Mouse (Mus musculus) forebrain, embryonic 14.5 days (tissue): ENCODE measurements around the gene Ext2. TPM values are rescaled to one million over a fixed set of nuclear protein-coding genes. Genes with fewer than 3 reads are reported as not detected.

Experiments
- ATAC-seq: fragments of 200-750 bp; cut with Nextera tagmentation; 2 replicates; pipeline ENCODE4 v1.8.0; 2017; ENCODE audit warnings: mild to moderate bottlenecking, moderate library complexity
- DNase-seq: peaks from one replicate; pipeline ENCODE4 v3.0.0-alpha.2; 2015; ENCODE audit warnings: low spot score
- H3K27ac ChIP-seq: fragments of 300-500 bp; sonication (generic); 2 replicates; pipeline ENCODE4 v1.5.1; 2014; ENCODE audit warnings: low read depth, mild to moderate bottlenecking, control low read depth, low read length, moderate library complexity
- H3K27me3 ChIP-seq: fragments of 300-500 bp; sonication (generic); replicated peaks from 2 replicates; pipeline ENCODE4 v1.6.1; 2014; ENCODE audit warnings: low read length, control low read depth, mixed read lengths; ENCODE audit not compliant: control insufficient read depth, insufficient read depth
- H3K36me3 ChIP-seq: fragments of 300-500 bp; sonication (generic); 2 replicates; pipeline ENCODE4 v1.6.1; 2014; ENCODE audit warnings: low read length, control low read depth; ENCODE audit not compliant: control insufficient read depth, insufficient read depth
- H3K4me1 ChIP-seq: fragments of 300-500 bp; sonication (generic); 2 replicates; pipeline ENCODE4 v1.6.1; 2014; ENCODE audit warnings: antibody characterized with exemption, low read length, control low read depth; ENCODE audit not compliant: control insufficient read depth, insufficient read depth
- H3K4me2 ChIP-seq: fragments of 300-500 bp; sonication (generic); 2 replicates; pipeline ENCODE4 v1.6.1; 2014; ENCODE audit warnings: mild to moderate bottlenecking, control low read depth, low read length
- H3K4me3 ChIP-seq: fragments of 300-500 bp; sonication (generic); 2 replicates; pipeline ENCODE4 v1.5.1; 2014; ENCODE audit warnings: low read depth, low read length, control low read depth
- H3K9ac ChIP-seq: fragments of 300-500 bp; sonication (generic); 2 replicates; pipeline ENCODE4 v1.6.1; 2014; ENCODE audit warnings: mild to moderate bottlenecking, low read length, control low read depth, moderate library complexity
- H3K9me3 ChIP-seq: fragments of 300-500 bp; sonication (generic); replicated peaks from 2 replicates; pipeline ENCODE4 v1.6.1; 2016; ENCODE audit warnings: low read length, control low read depth, mixed read lengths; ENCODE audit not compliant: control insufficient read depth
- WGBS: fragments of 180-500 bp; shearing (Covaris S2); extraction: QIAGEN DNeasy Blood & Tissue Kit; methylation state at CpG from one replicate; pipeline ENCODE4 v1.1.7; 2014; 5-methylcytosine and 5-hydroxymethylcytosine counted together
- polyA plus RNA-seq: library from polyadenylated mRNA; unstranded; fragments of >200 nt; fragmentation: Nextera tagmentation; extraction: Ambion mirVana; gene quantifications from 2 replicates; pipeline ENCODE4 v1.2.1, GENCODE M21; 2014

Gene Ext2
- polyA plus RNA-seq, 1 experiment from 2014 or later: 53.1 TPM

DNA sequence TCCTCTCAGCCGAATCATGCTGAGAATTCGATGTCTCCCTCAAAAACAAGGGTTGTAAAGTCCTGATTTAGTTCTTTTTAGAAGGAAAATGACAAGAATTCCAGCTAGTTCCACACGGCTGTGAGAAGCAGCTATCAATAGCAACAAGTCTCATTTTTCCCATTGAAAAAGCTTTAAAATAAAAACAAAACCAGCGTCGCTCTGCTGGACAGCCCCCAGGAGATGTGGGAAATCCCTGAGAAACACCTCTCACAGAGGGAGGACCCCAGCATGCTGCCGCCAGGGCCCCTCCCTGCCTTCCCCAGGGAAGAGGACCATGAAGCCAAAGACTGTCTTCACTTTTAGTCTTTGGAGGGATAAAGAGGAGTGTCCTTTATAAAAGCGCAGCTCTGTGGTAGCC is 21.3 kb downstream of the Ext2 start:
- H3K27ac ChIP-seq: no peak overlapping the region
- H3K4me3 ChIP-seq: no peak overlapping the region
- H3K9ac ChIP-seq: no peak overlapping the region
- H3K9me3 ChIP-seq: no peaks in the 10 kb centered on the region
- H3K4me1 ChIP-seq: no peaks in the 10 kb centered on the region
- no peaks in the 10 kb centered on the region for H3K27me3 ChIP-seq
- ATAC-seq (no peak), DNase-seq (no peak)
- H3K4me2 ChIP-seq: no peak overlapping the region
- H3K36me3 ChIP-seq: peaks cover 63% of the 10 kb centered on the region
- 74% methylated on average over 7 of the region's 7 CpGs for WGBS

GRCm38 (mm10) chr2:93797162-93797795 is 25.1 kb downstream of the Ext2 start:
- DNase-seq: no peak

GRCm38 (mm10) chr2:93794375-93794774 is 28.0 kb downstream of the Ext2 start:
- H3K4me1 ChIP-seq: no peaks in the 10 kb centered on the region
- H3K4me3 ChIP-seq: no peak overlapping the region
- H3K4me2 ChIP-seq: no peak overlapping the region
- no peaks in the 10 kb centered on the region for H3K27me3 ChIP-seq
- DNase-seq: no peak
- H3K9ac ChIP-seq: no peak overlapping the region
- no peak for ATAC-seq
- H3K36me3 ChIP-seq: peaks cover 57% of the 10 kb centered on the region
- H3K27ac ChIP-seq: no peak overlapping the region
- 92% methylated on average over 5 of the region's 5 CpGs for WGBS
- H3K9me3 ChIP-seq: no peaks in the 10 kb centered on the region

More at GRCm38 (mm10) chr2:93797162-93797795, 25.1 kb downstream of the Ext2 start:
- H3K9me3 ChIP-seq: no peaks in the 10 kb centered on the region
- ATAC-seq: no peak
- no peak overlapping the region for H3K4me3 ChIP-seq
- H3K36me3 ChIP-seq: peaks cover 61% of the 10 kb centered on the region
- no peak overlapping the region for H3K4me2 ChIP-seq
- no peak overlapping the region for H3K27ac ChIP-seq
- WGBS: 89% methylated on average over 19 of the region's 19 CpGs
- no peaks in the 10 kb centered on the region for H3K27me3 ChIP-seq
- H3K4me1 ChIP-seq: no peaks in the 10 kb centered on the region
- no peak overlapping the region for H3K9ac ChIP-seq

DNA sequence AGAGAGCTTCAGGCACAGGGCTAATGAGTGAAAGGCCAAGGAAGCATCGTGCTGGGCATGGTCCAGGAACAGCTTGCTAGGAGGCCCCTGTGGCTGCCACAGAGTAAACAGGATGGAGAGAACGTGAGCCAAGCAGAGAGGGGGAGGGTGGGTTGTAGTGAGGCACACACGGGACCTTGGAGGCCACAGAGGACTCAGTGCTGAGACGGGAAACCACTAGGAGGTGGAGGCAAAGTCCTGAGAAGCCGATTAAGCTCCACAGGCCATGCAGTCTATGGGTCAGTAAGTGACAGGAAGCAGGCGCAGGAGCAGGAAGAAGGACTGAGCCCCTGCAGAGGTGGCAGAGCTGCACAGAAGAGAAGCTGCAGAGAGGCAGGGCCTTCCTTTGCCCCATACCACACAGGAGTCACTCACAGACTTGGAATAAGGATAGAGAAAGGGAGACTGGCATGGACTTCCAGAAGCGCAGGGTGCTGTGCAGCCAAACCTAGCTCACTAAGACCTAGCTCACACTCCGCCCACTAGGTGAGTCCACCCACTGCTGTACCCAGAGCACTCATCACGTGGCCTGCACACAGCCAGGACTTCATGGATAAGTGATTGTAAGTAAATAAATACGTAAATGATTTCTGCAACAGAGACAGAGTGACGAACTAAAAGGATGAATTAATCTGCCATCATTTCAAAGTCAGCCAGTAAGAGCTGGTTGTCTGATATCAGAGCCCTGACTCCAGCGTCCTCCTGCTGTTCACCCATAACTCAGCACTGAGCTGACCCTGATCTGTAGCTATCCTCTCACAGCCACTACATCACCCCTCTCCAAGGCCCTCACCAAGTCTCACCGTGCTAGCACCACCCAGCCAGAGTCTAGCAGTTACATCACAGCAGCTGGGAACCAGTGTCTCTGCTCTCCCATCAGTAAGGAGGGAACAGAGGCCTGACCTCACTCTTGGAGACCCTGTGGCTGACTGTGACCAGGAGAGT is 30.6 kb downstream of the Ext2 start:
- Histone ChIP-seq H3K9ac (no peak overlapping the region), H3K4me3 (no peak overlapping the region), H3K4me1 (no peaks in the 10 kb centered on the region), H3K36me3 (peaks cover 46% of the 10 kb centered on the region), H3K27me3 (no peaks in the 10 kb centered on the region), H3K27ac (no peak overlapping the region; the same call in 1 of the 2 replicates), H3K9me3 (no peaks in the 10 kb centered on the region), H3K4me2 (no peak overlapping the region)
- DNase-seq (peak; percentile 36), ATAC-seq (peak; percentile 67; the same call in 1 of the 2 replicates)
- WGBS: 71% methylated on average over 13 of the region's 13 CpGs

- H3K4me1 ChIP-seq: no peaks in the 10 kb centered on the region
- peaks cover 39% of the 10 kb centered on the region for H3K36me3 ChIP-seq
- H3K4me3 ChIP-seq: no peak overlapping the region
- DNase-seq (no peak), ATAC-seq (no peak)
- 89% methylated on average over 4 of the region's 4 CpGs for WGBS
- no peaks in the 10 kb centered on the region for H3K27me3 ChIP-seq
- H3K9ac ChIP-seq: no peak overlapping the region
- H3K9me3 ChIP-seq: no peaks in the 10 kb centered on the region
- H3K27ac ChIP-seq: no peak overlapping the region
- H3K4me2 ChIP-seq: no peak overlapping the region
Observed at GRCm38 (mm10) chr2:93790798-93791345, 31.5 kb downstream of the Ext2 start.

- WGBS: 91% methylated on average over 5 of the region's 5 CpGs
- ATAC-seq: no peak
- H3K36me3 ChIP-seq: peaks cover 17% of the 10 kb centered on the region
- H3K4me1 ChIP-seq: peaks cover 3% of the 10 kb centered on the region; the same call in 1 of the 2 replicates
- H3K4me3 ChIP-seq: no peak overlapping the region
- no peaks in the 10 kb centered on the region for H3K9me3 ChIP-seq
- no peak overlapping the region for H3K4me2 ChIP-seq
- H3K27ac ChIP-seq: no peak overlapping the region
- no peak overlapping the region for H3K9ac ChIP-seq
- no peaks in the 10 kb centered on the region for H3K27me3 ChIP-seq
- no peak for DNase-seq
Observed at GRCm38 (mm10) chr2:93788557-93788956, 33.8 kb downstream of the Ext2 start.

- DNase-seq (peak; percentile 96), ATAC-seq (peak; percentile 74)
- Histone ChIP-seq H3K4me3 (no peak overlapping the region), H3K27me3 (no peaks in the 10 kb centered on the region), H3K4me2 (no peak overlapping the region), H3K9ac (no peak overlapping the region), H3K36me3 (peaks cover 8% of the 10 kb centered on the region), H3K4me1 (peaks cover 3% of the 10 kb centered on the region; the same call in 1 of the 2 replicates), H3K9me3 (no peaks in the 10 kb centered on the region), H3K27ac (no peak overlapping the region)
- 52% methylated on average over 4 of the region's 4 CpGs for WGBS
Observed at GRCm38 (mm10) chr2:93786175-93786574, 36.2 kb downstream of the Ext2 start.

DNA sequence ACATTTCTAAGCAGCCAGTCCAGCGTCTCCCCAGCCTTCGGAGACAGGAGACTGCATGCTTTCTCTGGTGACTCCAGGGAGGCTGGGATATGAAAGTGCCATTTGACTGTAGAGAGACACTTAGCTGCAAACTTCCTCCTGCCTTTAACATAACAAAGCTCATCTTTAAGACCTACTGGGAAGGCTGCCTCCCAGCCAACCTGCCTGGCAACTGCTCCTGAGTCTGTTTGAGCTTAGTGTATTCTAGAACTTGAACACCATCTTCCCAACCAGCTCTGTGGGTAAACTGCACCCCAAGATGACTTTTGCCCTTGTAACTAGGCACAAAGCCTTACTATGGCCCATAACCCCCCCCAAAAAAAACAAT is 37.0 kb downstream of the Ext2 start:
- 46% methylated on average over 2 of the region's 2 CpGs for WGBS
- Histone ChIP-seq H3K36me3 (peaks cover 8% of the 10 kb centered on the region), H3K4me2 (no peak overlapping the region), H3K27me3 (no peaks in the 10 kb centered on the region), H3K4me1 (peaks cover 3% of the 10 kb centered on the region; the same call in 1 of the 2 replicates), H3K9me3 (no peaks in the 10 kb centered on the region), H3K9ac (no peak overlapping the region), H3K27ac (no peak overlapping the region), H3K4me3 (no peak overlapping the region)
- no peak for DNase-seq
- ATAC-seq: no peak
